Comparison of ENCODE assay signal across 17 mouse cellular contexts in genomic region chr17:24842631-24843030, GRCm38 (mm10). TPM values are rescaled to one million over a fixed set of nuclear protein-coding genes. Genes with fewer than 3 reads are reported as not detected.
DNase-seq lines count a peak whose midpoint lies in the region; ATAC-seq and TF ChIP-seq lines count a peak whose summit lies in the region.
"Had no signal": no experiment of that assay in that cellular context is flagged by ENCODE, and none has a peak within 500 bp of the region (broad histone marks: within the 10 kb centered on the region; RNA-seq: fewer than 3 reads in every experiment).

No protein-coding gene starts in this region.

- ATAC-seq in kidney, embryonic 16.5 days (ENCODE audit: low FRiP score, low TSS enrichment) = no peak
- no peak for ATAC-seq in lung, postnatal 0 days
- ATAC-seq in liver, embryonic 14.5 days (ENCODE audit: insufficient read depth) = peak; percentile 53; the same call in 1 of the 2 replicates
- ATAC-seq in megakaryocyte-erythroid progenitor cell, adult 5-6 weeks (replicated peaks; ENCODE audit: low FRiP score, low TSS enrichment, poor library complexity, severe bottlenecking) = no peak
- no peak for ATAC-seq in hindbrain, embryonic 16.5 days
- ATAC-seq: midbrain, embryonic 16.5 days had no signal

- no peak for TF ChIP-seq POLR2A in MEL (IDR thresholded peaks at IDR 0.05; ENCODE audit: control insufficient read depth in 1 of 2, insufficient read depth in 1 of 2, low read depth in 1 of 2, low read length in 2 of 2, poor library complexity in 1 of 2)

- TF ChIP-seq RAD21 in MEL (IDR thresholded peaks at IDR 0.05; ENCODE audit: low read depth, low read length) = peak; percentile 58

- no peak for TF ChIP-seq EP300 in lung, postnatal 0 days (IDR thresholded peaks at IDR 0.05)
- no peak for TF ChIP-seq EP300 in MEL (IDR thresholded peaks at IDR 0.05; ENCODE audit: low read depth in 1 of 2, low read length in 2 of 2)
- no peak for TF ChIP-seq EP300 in liver, embryonic 14.5 days (IDR thresholded peaks at IDR 0.05; ENCODE audit: low read depth)

- no peaks in the 10 kb centered on the region for H3K27me3 ChIP-seq in kidney, embryonic 16.5 days (ENCODE audit: insufficient read depth, low read length)
- no peaks in the 10 kb centered on the region for H3K27me3 ChIP-seq in lung, postnatal 0 days (replicated peaks; ENCODE audit: insufficient read depth, low read length)
- peaks cover under 1 to 14% of the 10 kb centered on the region in 2 experiments; a peak in 2 of 4 replicates for H3K27me3 ChIP-seq in MEL (ENCODE audit: control insufficient read depth in 1 of 2, insufficient read depth in 2 of 2, low read length in 2 of 2)
- no peaks in the 10 kb centered on the region; the same call in 1 of the 2 replicates for H3K27me3 ChIP-seq in liver, embryonic 14.5 days (ENCODE audit: control insufficient read depth, insufficient read depth, low read length)
- peaks cover 7% of the 10 kb centered on the region for H3K27me3 ChIP-seq in hindbrain, embryonic 16.5 days (replicated peaks; ENCODE audit: control insufficient read depth, insufficient read depth, low read length)

- H3K36me3 ChIP-seq in kidney, embryonic 16.5 days (ENCODE audit: insufficient read depth, low read length) = no peaks in the 10 kb centered on the region
- no peaks in the 10 kb centered on the region for H3K36me3 ChIP-seq in lung, postnatal 0 days (ENCODE audit: insufficient read depth, low read length)
- H3K36me3 ChIP-seq in MEL (ENCODE audit: control insufficient read depth in 1 of 2, insufficient read depth in 2 of 2, low read length in 2 of 2) = no peaks in the 10 kb centered on the region
- H3K36me3 ChIP-seq in liver, embryonic 14.5 days (replicated peaks; ENCODE audit: control insufficient read depth, insufficient read depth, low read depth) = no peaks in the 10 kb centered on the region; the same call in 1 of the 2 replicates
- no peaks in the 10 kb centered on the region for H3K36me3 ChIP-seq in hindbrain, embryonic 16.5 days (ENCODE audit: control insufficient read depth, insufficient read depth, low read length)
- H3K36me3 ChIP-seq: limb, embryonic 12.5 days; neural tube, embryonic 13.5 days had no signal

- no peaks in the 10 kb centered on the region for H3K9me3 ChIP-seq in kidney, embryonic 16.5 days (ENCODE audit: low read length)
- no peaks in the 10 kb centered on the region for H3K9me3 ChIP-seq in lung, postnatal 0 days (ENCODE audit: low read length)
- no peaks in the 10 kb centered on the region for H3K9me3 ChIP-seq in MEL (replicated peaks; ENCODE audit: insufficient read depth, low read length)
- H3K9me3 ChIP-seq in liver, embryonic 14.5 days (ENCODE audit: control insufficient read depth, low read length) = no peaks in the 10 kb centered on the region
- H3K9me3 ChIP-seq in hindbrain, embryonic 16.5 days (ENCODE audit: control insufficient read depth, low read length) = no peaks in the 10 kb centered on the region
- H3K9me3 ChIP-seq: limb, embryonic 12.5 days; neural tube, embryonic 13.5 days had no signal

- DNase-seq in kidney, adult 18-20 months = peak; percentile 46
- no peak for DNase-seq in lung, postnatal 0 days (ENCODE audit: low spot score)
- no peak for DNase-seq in lung, postnatal 14 days
- DNase-seq in MEL (ENCODE audit: low read depth, low spot score) = peak; percentile 31
- no peak for DNase-seq in liver, embryonic 14.5 days (ENCODE audit: low read depth in 3 of 3, low spot score in 3 of 3)
- DNase-seq: cerebellum, adult 11 months; heart, adult 18-20 months; heart, postnatal 4 days; layer of hippocampus, postnatal 36 days; lung, postnatal 36 days had no signal

- 56% methylated on average over 2 of the region's 2 CpGs for WGBS in kidney, embryonic 16.5 days
- WGBS in lung, postnatal 0 days = 58% methylated on average over 2 of the region's 2 CpGs
- 46% methylated on average over 2 of the region's 2 CpGs for WGBS in liver, embryonic 14.5 days (ENCODE audit: insufficient replicate concordance)
- 66% methylated on average over 2 of the region's 2 CpGs for WGBS in hindbrain, embryonic 16.5 days

- no peaks in the 10 kb centered on the region for H3K4me1 ChIP-seq in kidney, embryonic 16.5 days (ENCODE audit: insufficient read depth, low read length)
- H3K4me1 ChIP-seq in lung, postnatal 0 days (ENCODE audit: insufficient read depth, low read depth, low read length) = no peaks in the 10 kb centered on the region
- H3K4me1 ChIP-seq in MEL (ENCODE audit: control insufficient read depth in 1 of 2, insufficient read depth in 2 of 2, low read length in 2 of 2) = no peaks in the 10 kb centered on the region
- H3K4me1 ChIP-seq in liver, embryonic 14.5 days (replicated peaks; ENCODE audit: control insufficient read depth in 2 of 2, insufficient read depth in 2 of 2, low read length in 1 of 2) = peaks cover 7 to 8% of the 10 kb centered on the region in 2 experiments
- H3K4me1 ChIP-seq in hindbrain, embryonic 16.5 days (ENCODE audit: control insufficient read depth, insufficient read depth, low read depth, low read length) = no peaks in the 10 kb centered on the region
- H3K4me1 ChIP-seq: limb, embryonic 12.5 days; neural tube, embryonic 13.5 days had no signal

- TF ChIP-seq CTCF in lung, postnatal 0 days (IDR thresholded peaks at IDR 0.05) = peak; percentile 44
- TF ChIP-seq CTCF in MEL (IDR thresholded peaks at IDR 0.05 in 2 of 3, conservative IDR thresholded peaks at IDR 0.05 in 1 of 3; ENCODE audit: control insufficient read depth in 1 of 3, insufficient read depth in 1 of 3, low read depth in 2 of 3, low read length in 3 of 3, poor library complexity in 1 of 3, severe bottlenecking in 1 of 3) = peak; percentile 6 to 54 (median 51); a peak in 4 of 6 replicates
- peak; percentile 75 for TF ChIP-seq CTCF in liver, embryonic 14.5 days (IDR thresholded peaks at IDR 0.05; ENCODE audit: low read depth)

- no peak overlapping the region for H3K4me3 ChIP-seq in kidney, embryonic 16.5 days (ENCODE audit: low read length)
- H3K4me3 ChIP-seq in lung, postnatal 0 days (ENCODE audit: low read depth, low read length) = no peak overlapping the region
- H3K4me3 ChIP-seq in MEL (ENCODE audit: control insufficient read depth in 1 of 2, insufficient read depth in 1 of 2, low read depth in 2 of 2, low read length in 2 of 2) = no peak overlapping the region
- H3K4me3 ChIP-seq in liver, embryonic 14.5 days (ENCODE audit: insufficient read depth in 1 of 2, low read depth in 2 of 2, low read length in 2 of 2) = no peak overlapping the region
- H3K4me3 ChIP-seq in hindbrain, embryonic 16.5 days (ENCODE audit: low read length) = no peak overlapping the region
- H3K4me3 ChIP-seq: limb, embryonic 12.5 days; neural tube, embryonic 13.5 days had no signal

- H3K4me2 ChIP-seq in kidney, embryonic 16.5 days (replicated peaks; ENCODE audit: low read depth, low read length) = no peak overlapping the region
- H3K4me2 ChIP-seq in lung, postnatal 0 days (replicated peaks; ENCODE audit: low read depth, low read length) = no peak overlapping the region
- no peak overlapping the region for H3K4me2 ChIP-seq in liver, embryonic 14.5 days (ENCODE audit: low read depth)
- no peak overlapping the region for H3K4me2 ChIP-seq in hindbrain, embryonic 16.5 days (ENCODE audit: low read length)
- H3K4me2 ChIP-seq: limb, embryonic 12.5 days; neural tube, embryonic 13.5 days had no signal

- H3K79me2 ChIP-seq in MEL (ENCODE audit: control insufficient read depth, insufficient read depth, low read length, poor library complexity) = no peaks in the 10 kb centered on the region

- no peak overlapping the region for H3K27ac ChIP-seq in kidney, embryonic 16.5 days (ENCODE audit: low read length)
- no peak overlapping the region for H3K27ac ChIP-seq in lung, postnatal 0 days (ENCODE audit: low read length)
- no peak overlapping the region for H3K27ac ChIP-seq in MEL (ENCODE audit: control insufficient read depth, low read depth, low read length)
- no peak overlapping the region for H3K27ac ChIP-seq in liver, embryonic 14.5 days
- H3K27ac ChIP-seq in hindbrain, embryonic 16.5 days (ENCODE audit: low read depth, low read length) = no peak overlapping the region
- H3K27ac ChIP-seq: limb, embryonic 12.5 days; neural tube, embryonic 13.5 days had no signal

- no peak overlapping the region for H3K9ac ChIP-seq in kidney, embryonic 16.5 days (replicated peaks; ENCODE audit: low read length)
- H3K9ac ChIP-seq in lung, postnatal 0 days (replicated peaks; ENCODE audit: low read depth) = no peak overlapping the region
- no peak overlapping the region for H3K9ac ChIP-seq in MEL (ENCODE audit: control insufficient read depth, low read depth, low read length, poor library complexity, severe bottlenecking)
- H3K9ac ChIP-seq in liver, embryonic 14.5 days (replicated peaks) = no peak overlapping the region; the same call in 1 of the 2 replicates
- H3K9ac ChIP-seq in hindbrain, embryonic 16.5 days (ENCODE audit: low read depth, low read length) = no peak overlapping the region
- H3K9ac ChIP-seq: limb, embryonic 12.5 days; neural tube, embryonic 13.5 days had no signal

RNA-seq across cellular contexts. Expression of gene Hagh, which starts 2.7 kb away (rescaled TPM):
- polyA plus RNA-seq in kidney, embryonic 16.5 days (2015; fragmentation: Nextera tagmentation; extraction: Ambion mirVana) = 63.4 and 75.6 TPM in 2 replicates
- 54.5 and 56.8 TPM in 2 replicates for polyA plus RNA-seq in lung, postnatal 0 days (2015; fragmentation: Nextera tagmentation; extraction: Ambion mirVana)
- total RNA-seq in MEL (2012; rRNA removed) = 32.3 and 49.6 TPM in 2 replicates
- polyA plus RNA-seq in MEL (2012; ENCODE audit: insufficient read depth in 1 of 2, insufficient read length in 2 of 2, low read depth in 1 of 2, low replicate concordance in 2 of 2, missing spikeins in 1 of 2) = 10 to 100 TPM in 1 of 2 experiments, not detected in 1; 37.5 TPM
- polyA plus RNA-seq in liver, embryonic 14.5 days (2012; rRNA removed) = 49.8 and 65.9 TPM in 2 replicates
- polyA plus RNA-seq in liver, embryonic 14.5 days (2014; fragmentation: Nextera tagmentation; extraction: Ambion mirVana) = 109 and 120 TPM in 2 replicates
- 43.2 and 68.2 TPM in 2 replicates for total RNA-seq in megakaryocyte-erythroid progenitor cell, adult 5-6 weeks (2014; fragmentation: Nextera tagmentation)
- total RNA-seq in megakaryocyte-erythroid progenitor cell, adult 5-6 weeks (2017) = 29.1 and 32.3 TPM in 2 replicates
- polyA plus RNA-seq in hindbrain, embryonic 16.5 days (2015; fragmentation: Nextera tagmentation; extraction: Ambion mirVana) = 71.4 and 86.9 TPM in 2 replicates

RNA-seq across cellular contexts. Expression of gene Fahd1, which starts 7.5 kb away (rescaled TPM):
- 50.7 and 52.1 TPM in 2 replicates for polyA plus RNA-seq in kidney, embryonic 16.5 days (2015; fragmentation: Nextera tagmentation; extraction: Ambion mirVana)
- polyA plus RNA-seq in lung, postnatal 0 days (2015; fragmentation: Nextera tagmentation; extraction: Ambion mirVana) = 16.7 and 18.3 TPM in 2 replicates
- total RNA-seq in MEL (2012; rRNA removed) = 2.0 and 2.7 TPM in 2 replicates
- polyA plus RNA-seq in MEL (2012; ENCODE audit: insufficient read depth in 1 of 2, insufficient read length in 2 of 2, low read depth in 1 of 2, low replicate concordance in 2 of 2, missing spikeins in 1 of 2) = 1 to 10 TPM in 1 of 2 experiments, not detected in 1; 4.7 TPM
- polyA plus RNA-seq in liver, embryonic 14.5 days (2012; rRNA removed) = 18.6 and 24.0 TPM in 2 replicates
- 37.2 and 40.1 TPM in 2 replicates for polyA plus RNA-seq in liver, embryonic 14.5 days (2014; fragmentation: Nextera tagmentation; extraction: Ambion mirVana)
- 20.1 and 35.1 TPM in 2 replicates for total RNA-seq in megakaryocyte-erythroid progenitor cell, adult 5-6 weeks (2014; fragmentation: Nextera tagmentation)
- total RNA-seq in megakaryocyte-erythroid progenitor cell, adult 5-6 weeks (2017) = 15.7 and 34.7 TPM in 2 replicates
- 23.1 and 28.8 TPM in 2 replicates for polyA plus RNA-seq in hindbrain, embryonic 16.5 days (2015; fragmentation: Nextera tagmentation; extraction: Ambion mirVana)

RNA-seq across cellular contexts. Expression of gene Igfals, which starts 23.2 kb away (rescaled TPM):
- polyA plus RNA-seq in kidney, embryonic 16.5 days (2015; fragmentation: Nextera tagmentation; extraction: Ambion mirVana) = 3.0 and 3.1 TPM in 2 replicates
- polyA plus RNA-seq in lung, postnatal 0 days (2015; fragmentation: Nextera tagmentation; extraction: Ambion mirVana) = 4.5 and 4.8 TPM in 2 replicates
- not detected in 2 replicates for total RNA-seq in MEL (2012; rRNA removed)
- under 1 TPM in 1 of 2 experiments, not detected in 1; 0.04 TPM for polyA plus RNA-seq in MEL (2012; ENCODE audit: insufficient read depth in 1 of 2, insufficient read length in 2 of 2, low read depth in 1 of 2, low replicate concordance in 2 of 2, missing spikeins in 1 of 2)
- 3.4 and 4.3 TPM in 2 replicates for polyA plus RNA-seq in liver, embryonic 14.5 days (2012; rRNA removed)
- 4.7 and 6.3 TPM in 2 replicates for polyA plus RNA-seq in liver, embryonic 14.5 days (2014; fragmentation: Nextera tagmentation; extraction: Ambion mirVana)
- not detected in 2 replicates for total RNA-seq in megakaryocyte-erythroid progenitor cell, adult 5-6 weeks (2014; fragmentation: Nextera tagmentation)
- total RNA-seq in megakaryocyte-erythroid progenitor cell, adult 5-6 weeks (2017) = not detected in 2 replicates
- 0.15 TPM in 1 of 2 replicates, not detected in the other for polyA plus RNA-seq in hindbrain, embryonic 16.5 days (2015; fragmentation: Nextera tagmentation; extraction: Ambion mirVana)
- polyA plus RNA-seq: midbrain, embryonic 16.5 days; neural tube, embryonic 13.5 days had no signal

RNA-seq across cellular contexts. Expression of gene Meiob, which starts 38.5 kb away (rescaled TPM):
- polyA plus RNA-seq in kidney, embryonic 16.5 days (2015; fragmentation: Nextera tagmentation; extraction: Ambion mirVana) = 0.11 TPM in 1 of 2 replicates, not detected in the other
- polyA plus RNA-seq in lung, postnatal 0 days (2015; fragmentation: Nextera tagmentation; extraction: Ambion mirVana) = 0.11 TPM in 1 of 2 replicates, not detected in the other
- 0.15 TPM in 1 of 2 replicates, not detected in the other for total RNA-seq in MEL (2012; rRNA removed)
- polyA plus RNA-seq in MEL (2012; ENCODE audit: insufficient read depth in 1 of 2, insufficient read length in 2 of 2, low read depth in 1 of 2, low replicate concordance in 2 of 2, missing spikeins in 1 of 2) = under 1 TPM in 1 of 2 experiments, not detected in 1; 0.11 TPM
- polyA plus RNA-seq in liver, embryonic 14.5 days (2012; rRNA removed) = 0.50 and 0.65 TPM in 2 replicates
- polyA plus RNA-seq in liver, embryonic 14.5 days (2014; fragmentation: Nextera tagmentation; extraction: Ambion mirVana) = 0.90 and 1.2 TPM in 2 replicates
- 1.4 and 1.5 TPM in 2 replicates for total RNA-seq in megakaryocyte-erythroid progenitor cell, adult 5-6 weeks (2014; fragmentation: Nextera tagmentation)
- 0.95 and 1.4 TPM in 2 replicates for total RNA-seq in megakaryocyte-erythroid progenitor cell, adult 5-6 weeks (2017)
- not detected in 2 replicates for polyA plus RNA-seq in hindbrain, embryonic 16.5 days (2015; fragmentation: Nextera tagmentation; extraction: Ambion mirVana)
- total RNA-seq: layer of hippocampus, postnatal 36 days had no signal
- polyA plus RNA-seq: intestine, embryonic 14.5 days; limb, embryonic 12.5 days; midbrain, embryonic 16.5 days; neural tube, embryonic 13.5 days had no signal

RNA-seq across cellular contexts. Expression of gene Nubp2, which starts 43.5 kb away (rescaled TPM):
- 63.3 and 67.1 TPM in 2 replicates for polyA plus RNA-seq in kidney, embryonic 16.5 days (2015; fragmentation: Nextera tagmentation; extraction: Ambion mirVana)
- polyA plus RNA-seq in lung, postnatal 0 days (2015; fragmentation: Nextera tagmentation; extraction: Ambion mirVana) = 41.3 and 51.3 TPM in 2 replicates
- total RNA-seq in MEL (2012; rRNA removed) = 109 and 141 TPM in 2 replicates
- 100 to 1,000 TPM in 1 of 2 experiments, not detected in 1; 191 TPM for polyA plus RNA-seq in MEL (2012; ENCODE audit: insufficient read depth in 1 of 2, insufficient read length in 2 of 2, low read depth in 1 of 2, low replicate concordance in 2 of 2, missing spikeins in 1 of 2)
- 30.8 and 33.1 TPM in 2 replicates for polyA plus RNA-seq in liver, embryonic 14.5 days (2012; rRNA removed)
- 76.7 and 80.1 TPM in 2 replicates for polyA plus RNA-seq in liver, embryonic 14.5 days (2014; fragmentation: Nextera tagmentation; extraction: Ambion mirVana)
- total RNA-seq in megakaryocyte-erythroid progenitor cell, adult 5-6 weeks (2014; fragmentation: Nextera tagmentation) = 107 and 121 TPM in 2 replicates
- 35.5 and 97.0 TPM in 2 replicates for total RNA-seq in megakaryocyte-erythroid progenitor cell, adult 5-6 weeks (2017)
- 64.1 and 65.7 TPM in 2 replicates for polyA plus RNA-seq in hindbrain, embryonic 16.5 days (2015; fragmentation: Nextera tagmentation; extraction: Ambion mirVana)

Comparison
In these comparisons a context has a peak if more than half of its experiments do, and no peak if none do; other contexts are left out.
1. DNase-seq: peak in kidney, adult 18-20 months (single experiment) and MEL (single experiment); none in lung, postnatal 0 days (single experiment), lung, postnatal 14 days (single experiment) and liver, embryonic 14.5 days (0 of 3).
2. Peak in every context shown above with its lines, with median percentiles within 50 percentile points of each other: CTCF ChIP-seq.